Mouse (Mus musculus) ZHBTc4 (cell line): ENCODE data around the gene Pcdh17.

Source experiments
- DNase-seq: peaks from one replicate; pipeline ENCODE4 v3.0.0-alpha.2; 2011; ENCODE audit warnings: low read depth, low spot score

Gene Pcdh17

DNA sequence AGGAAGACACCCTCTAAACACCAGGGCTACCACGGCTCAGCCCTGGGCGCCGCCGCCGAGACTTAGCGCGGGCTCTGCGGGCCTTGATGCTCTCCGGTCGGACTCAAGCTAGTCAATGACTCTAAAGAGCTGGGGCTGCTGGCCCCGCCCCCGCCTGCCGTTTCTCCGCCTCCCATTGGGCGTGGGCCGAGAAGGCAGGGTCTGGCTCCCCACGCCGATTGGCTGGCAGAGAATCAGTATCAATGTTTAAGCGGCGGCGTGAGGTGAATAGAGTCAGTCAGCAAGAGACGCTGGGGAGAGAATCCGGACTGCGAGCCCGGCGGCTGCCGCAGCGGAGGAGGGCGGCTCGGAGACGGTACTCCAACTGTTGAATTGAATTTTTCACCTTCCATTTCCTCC, at the start of gene Pcdh17:
Gene Pcdh17 (plus strand): TSS at position 276 of the 399 bp plus-strand sequence.
- peak; percentile 95 for DNase-seq

DNA sequence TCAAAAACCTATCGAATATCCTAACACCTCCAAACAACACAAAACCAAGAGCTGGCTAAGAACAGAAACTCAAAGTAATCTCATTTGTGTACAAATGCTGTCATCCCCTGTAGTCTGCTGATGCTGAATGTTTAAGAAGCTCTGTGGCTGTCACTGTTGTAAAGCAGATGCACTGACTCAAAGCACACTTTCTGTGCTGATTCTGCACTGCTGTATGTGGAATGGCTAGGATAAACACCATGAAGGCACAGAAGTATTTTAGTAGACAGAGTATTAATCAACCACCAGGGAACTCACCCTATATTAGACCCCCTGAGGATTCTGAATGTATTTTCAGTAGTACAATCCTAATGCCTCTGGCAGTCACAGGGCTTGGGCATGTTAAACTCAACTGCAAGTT, 46.2 kb upstream of the Pcdh17 start:
- DNase-seq: no peak

GRCm38 (mm10) chr14:84424736-84425135, 18.6 kb upstream of the Pcdh17 start:
- no peak for DNase-seq

- no peak for DNase-seq
Measured at GRCm38 (mm10) chr14:84426616-84427015, 16.7 kb upstream of the Pcdh17 start.

DNA sequence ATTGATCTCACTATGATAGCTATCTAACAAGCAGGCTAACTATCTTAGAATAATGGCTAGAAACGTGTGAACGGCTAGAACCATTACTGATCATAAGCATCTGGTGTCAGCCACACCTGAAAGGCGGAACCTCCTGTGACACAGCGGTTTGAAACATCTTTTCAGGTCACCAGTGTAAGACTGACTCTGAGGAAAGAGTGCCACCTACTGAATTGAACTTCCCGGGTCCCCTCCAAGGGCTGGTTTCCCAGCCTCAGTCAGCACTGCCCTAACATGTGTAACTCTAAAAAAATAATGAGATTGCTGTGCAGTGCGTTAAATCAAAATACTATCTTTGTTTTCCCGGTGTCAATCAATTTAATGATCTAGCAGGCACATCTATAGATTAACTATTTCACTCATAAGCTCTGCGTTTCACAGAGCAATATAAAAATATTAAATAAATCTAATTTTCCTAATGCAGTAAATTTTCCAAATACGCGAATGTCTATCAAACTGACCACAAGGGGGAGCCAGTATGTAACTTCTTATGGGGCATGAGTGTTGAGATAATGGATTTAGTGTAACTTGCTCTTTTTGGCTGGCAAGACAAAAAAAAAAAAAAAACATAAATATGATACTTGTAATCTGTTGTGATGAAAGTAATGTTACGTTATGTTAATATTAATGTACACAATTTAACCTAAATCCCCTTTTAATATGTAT, 5.1 kb upstream of the Pcdh17 start:
- DNase-seq: peak; percentile 26

- peak; percentile 11 for DNase-seq
Measured at GRCm38 (mm10) chr14:84440903-84441302, 2.5 kb upstream of the Pcdh17 start.

- peak; percentile 6 for DNase-seq
Measured at GRCm38 (mm10) chr14:84442528-84443287, 655 bp upstream of the Pcdh17 start.

GRCm38 (mm10) chr14:84443761-84444160, 398 bp downstream of the Pcdh17 start:
- no peak for DNase-seq

DNA sequence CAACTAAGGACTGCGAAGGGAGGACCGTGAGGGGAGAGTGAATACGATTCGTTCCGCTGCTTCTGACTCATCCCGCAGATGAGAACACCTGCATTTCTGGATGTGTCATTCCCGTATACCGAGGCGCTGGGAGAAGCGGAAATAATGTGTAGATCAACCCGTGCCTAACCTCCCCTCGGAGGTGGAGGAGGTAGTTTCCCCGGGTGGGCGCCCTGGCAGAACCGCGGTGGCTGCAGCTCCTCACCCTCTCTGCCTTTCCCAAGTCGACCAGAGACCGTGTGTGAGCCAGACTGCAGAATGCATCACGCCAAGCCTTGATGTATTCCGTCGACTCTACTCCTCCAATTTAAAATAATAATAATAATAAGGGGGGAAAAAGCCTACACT, 906 bp downstream of the Pcdh17 start:
- DNase-seq: peak; percentile 12

DNA sequence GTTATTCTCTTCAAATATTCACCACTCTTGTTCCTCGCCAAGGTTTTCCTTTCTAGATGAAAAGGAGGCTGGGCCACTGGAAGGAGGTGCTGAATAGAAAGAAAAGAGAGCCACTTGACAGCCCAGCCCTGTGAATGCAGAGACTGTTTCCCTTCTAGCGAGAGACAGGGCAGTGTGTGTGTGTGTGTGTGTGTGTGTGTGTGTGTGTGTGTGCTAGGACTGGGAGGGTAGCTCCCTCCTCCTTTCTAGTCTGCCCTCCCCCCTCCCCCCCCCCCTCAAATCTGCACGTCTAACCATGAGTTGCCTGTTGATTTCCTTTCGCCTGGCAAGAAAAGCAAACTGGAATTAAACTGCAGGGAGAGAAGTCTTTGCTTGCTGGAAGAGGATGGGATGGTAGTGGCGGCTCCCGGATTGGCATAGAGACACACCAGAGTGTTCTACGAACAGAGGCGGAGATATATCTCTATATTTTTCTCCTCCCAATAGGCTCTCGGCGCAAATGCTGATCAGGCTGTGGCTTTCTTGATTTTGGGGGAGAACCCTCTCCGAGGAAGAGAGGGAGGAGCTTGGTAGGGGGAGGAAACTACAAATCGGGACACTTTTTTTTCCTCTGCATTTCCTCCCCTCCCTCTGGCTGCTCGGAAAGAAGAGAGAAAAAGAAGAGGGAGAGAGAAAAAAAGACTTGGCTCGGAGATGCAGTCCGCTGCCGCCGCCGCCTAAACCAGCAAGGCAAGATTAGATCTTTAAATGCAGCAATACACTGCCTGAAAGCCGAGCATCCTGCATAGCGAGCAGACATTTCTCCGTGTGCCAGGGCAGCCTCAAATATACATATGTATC, 1.5 kb downstream of the Pcdh17 start:
- DNase-seq: peak; percentile 4

GRCm38 (mm10) chr14:84445503-84446410, 2.4 kb downstream of the Pcdh17 start:
- DNase-seq: peak; percentile 40

- peak; percentile 25 for DNase-seq
Measured at GRCm38 (mm10) chr14:84446411-84446915, 3.1 kb downstream of the Pcdh17 start.

DNA sequence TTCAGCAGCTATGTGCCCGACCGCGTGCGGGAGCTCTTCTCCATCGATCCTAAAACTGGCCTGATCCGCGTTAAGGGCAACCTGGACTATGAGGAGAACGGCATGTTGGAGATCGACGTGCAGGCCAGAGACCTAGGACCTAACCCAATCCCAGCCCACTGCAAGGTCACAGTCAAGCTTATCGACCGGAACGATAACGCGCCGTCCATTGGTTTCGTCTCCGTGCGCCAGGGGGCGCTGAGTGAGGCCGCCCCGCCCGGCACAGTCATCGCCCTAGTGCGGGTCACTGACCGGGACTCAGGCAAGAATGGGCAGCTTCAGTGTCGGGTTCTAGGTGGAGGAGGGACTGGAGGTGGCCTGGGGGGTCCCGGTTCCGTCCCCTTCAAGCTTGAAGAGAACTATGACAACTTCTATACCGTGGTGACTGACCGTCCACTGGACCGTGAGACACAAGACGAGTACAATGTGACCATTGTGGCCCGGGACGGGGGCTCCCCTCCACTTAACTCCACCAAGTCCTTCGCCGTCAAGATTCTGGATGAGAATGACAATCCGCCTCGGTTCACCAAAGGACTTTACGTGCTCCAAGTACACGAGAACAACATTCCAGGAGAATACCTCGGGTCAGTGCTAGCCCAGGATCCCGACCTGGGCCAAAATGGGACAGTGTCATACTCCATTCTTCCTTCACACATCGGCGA, 3.7 kb downstream of the Pcdh17 start:
- DNase-seq: peak; percentile 50

- peak; percentile 40 for DNase-seq
Measured at GRCm38 (mm10) chr14:84447661-84448380, 4.5 kb downstream of the Pcdh17 start.

- DNase-seq: no peak
Measured at GRCm38 (mm10) chr14:84448381-84448771, 5.0 kb downstream of the Pcdh17 start.

GRCm38 (mm10) chr14:84454074-84454845, 10.9 kb downstream of the Pcdh17 start:
- no peak for DNase-seq

DNA sequence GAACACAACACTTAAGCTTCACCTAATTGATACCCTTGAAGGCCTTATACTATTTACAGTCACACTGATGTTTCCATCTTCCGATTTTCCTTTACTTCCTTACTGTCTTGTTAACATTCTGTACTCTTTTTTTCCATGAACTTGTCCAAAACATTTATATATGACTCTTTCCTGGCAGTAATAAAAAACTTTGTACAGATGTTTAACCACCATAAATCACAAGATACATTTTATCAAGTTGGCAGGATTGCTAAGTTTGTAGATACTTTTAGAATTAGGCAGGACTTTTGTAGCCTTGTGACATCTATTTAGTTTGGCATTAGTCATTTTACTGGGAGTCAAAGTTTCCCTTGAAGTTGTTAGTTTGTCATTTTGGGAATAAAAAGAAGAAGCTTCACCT, 32.1 kb downstream of the Pcdh17 start:
- DNase-seq: no peak

GRCm38 (mm10) chr14:84476336-84476735, 33.0 kb downstream of the Pcdh17 start:
- DNase-seq: no peak

- no peak for DNase-seq
Measured at GRCm38 (mm10) chr14:84476906-84477305, 33.5 kb downstream of the Pcdh17 start.
